Mouse (Mus musculus) C2C12 (cell line): ENCODE results near the gene Prune1.

Experiments used
- CEBPB ChIP-seq: IDR thresholded peaks from one replicate; pipeline ENCODE4 v1.6.1; 2011; ENCODE audit warnings: low read depth, mild to moderate bottlenecking, control low read depth, moderate library complexity
- CTCF ChIP-seq: IDR thresholded peaks from one replicate; pipeline ENCODE4 v1.5.1; 2011; ENCODE audit not compliant: control insufficient read depth, insufficient read depth, insufficient read length
- MAX ChIP-seq: IDR thresholded peaks from one replicate; pipeline ENCODE4 v1.6.1; 2011; ENCODE audit warnings: mild to moderate bottlenecking, control low read depth
- USF1 ChIP-seq: IDR thresholded peaks from one replicate; pipeline ENCODE4 v1.6.1; 2011; ENCODE audit warnings: low read depth, mild to moderate bottlenecking, control low read depth, moderate library complexity

DNA sequence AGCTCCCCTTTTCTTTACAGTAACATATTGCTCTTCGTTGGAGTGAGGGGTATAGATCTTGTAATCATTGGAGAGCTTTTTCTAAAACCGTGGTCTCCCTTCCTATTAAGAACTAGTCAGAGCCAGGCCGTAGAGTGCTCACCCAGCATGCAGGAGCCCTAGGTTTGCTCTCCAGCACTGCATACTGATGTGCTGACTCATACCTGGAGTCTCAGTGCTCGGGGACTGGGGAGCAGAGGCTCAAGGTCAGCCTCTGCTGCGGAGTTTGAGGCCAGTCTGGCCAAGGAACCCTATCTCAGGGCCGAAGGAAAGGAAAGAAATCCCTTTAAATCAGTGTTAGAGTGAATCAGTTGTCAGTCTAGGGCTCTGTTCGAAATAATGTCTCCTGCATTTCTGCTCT lies 49.1 kb downstream of the Prune1 start:
- TF ChIP-seq CTCF (no peak), USF1 (no peak), CEBPB (no peak), MAX (no peak)
